Mouse (Mus musculus): ENCODE results near the gene Fat3.

DNA sequence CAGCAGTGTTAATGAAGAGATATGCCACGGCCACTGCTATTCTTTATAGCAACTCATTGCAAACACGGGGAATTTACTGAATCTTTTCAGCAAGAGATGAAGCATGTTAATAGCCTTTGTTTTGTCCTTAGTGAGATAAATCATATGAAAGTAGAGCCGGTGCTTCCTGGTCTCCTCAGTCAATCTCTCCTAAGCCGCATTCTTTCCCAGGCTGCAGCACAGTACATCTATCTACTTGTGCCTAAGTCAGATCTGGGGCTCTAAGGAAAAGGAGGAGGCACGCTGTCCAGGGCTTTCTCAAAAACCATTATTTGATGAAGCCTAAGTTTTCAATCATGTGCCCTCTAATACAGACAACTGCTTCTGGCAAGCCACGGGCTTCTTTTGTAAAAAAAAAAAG is 361.8 kb downstream of the Fat3 start:
- no peak for TF ChIP-seq CTCF (conservative IDR thresholded peaks at IDR 0.05; ENCODE audit: insufficient read depth, insufficient read length, low read depth, low read length)
- no peak for TF ChIP-seq POLR2A (IDR thresholded peaks at IDR 0.05; ENCODE audit: low read depth, low read length)

Measured in kidney, adult 2 months (tissue).